Mouse (Mus musculus): ENCODE measurements around the gene Saysd1. TPM values are rescaled to one million over a fixed set of nuclear protein-coding genes. Genes with fewer than 3 reads are reported as not detected.

Saysd1 gene
- polyA plus RNA-seq, 1 experiment from 2014 or later = 10.9 TPM

- DNase-seq (ENCODE audit: extremely low spot score, low spot score) = peak; percentile 90
- peak overlapping the region; percentile 96 for H3K27ac ChIP-seq
- peaks cover 30% of the 10 kb centered on the region for H3K4me1 ChIP-seq
- H3K4me3 ChIP-seq = peak overlapping the region; percentile 69
- 4% methylated on average over 56 of the region's 56 CpGs for WGBS
- no peaks in the 10 kb centered on the region; the same call in none of the 2 replicates for H3K36me3 ChIP-seq (replicated peaks)
- H3K9me3 ChIP-seq = no peaks in the 10 kb centered on the region
- H3K27me3 ChIP-seq (ENCODE audit: poor library complexity, severe bottlenecking) = no peaks in the 10 kb centered on the region
These were observed 55.6 kb downstream of the Saysd1 start for GRCm38 (mm10) chr14:20082536-20083325.

- Histone ChIP-seq H3K36me3 (replicated peaks) (no peaks in the 10 kb centered on the region; the same call in none of the 2 replicates), H3K27me3 (ENCODE audit: poor library complexity, severe bottlenecking) (no peaks in the 10 kb centered on the region), H3K4me3 (peak overlapping the region; percentile 69), H3K4me1 (peaks cover 30% of the 10 kb centered on the region), H3K27ac (peak overlapping the region; percentile 96), H3K9me3 (no peaks in the 10 kb centered on the region)
- DNase-seq (ENCODE audit: extremely low spot score, low spot score) = no peak
- 79% methylated on average over 5 of the region's 5 CpGs for WGBS
These were observed 56.3 kb downstream of the Saysd1 start for GRCm38 (mm10) chr14:20081937-20082533.

GRCm38 (mm10) chr14:20081084-20081483, 57.2 kb downstream of the Saysd1 start:
- H3K27ac ChIP-seq = no peak overlapping the region
- no peaks in the 10 kb centered on the region; the same call in none of the 2 replicates for H3K36me3 ChIP-seq (replicated peaks)
- H3K4me1 ChIP-seq = peaks cover 30% of the 10 kb centered on the region
- DNase-seq (ENCODE audit: extremely low spot score, low spot score) = no peak
- no peaks in the 10 kb centered on the region for H3K27me3 ChIP-seq (ENCODE audit: poor library complexity, severe bottlenecking)
- H3K4me3 ChIP-seq = no peak overlapping the region
- no peaks in the 10 kb centered on the region for H3K9me3 ChIP-seq
- WGBS = 83% methylated on average over 1 of the region's 1 CpGs

- H3K27ac ChIP-seq = no peak overlapping the region
- WGBS = 86% methylated on average over 6 of the region's 6 CpGs
These were observed 61.2 kb downstream of the Saysd1 start for GRCm38 (mm10) chr14:20077181-20077580.

GRCm38 (mm10) chr14:20075544-20075943, 62.8 kb downstream of the Saysd1 start:
- Histone ChIP-seq H3K27me3 (ENCODE audit: poor library complexity, severe bottlenecking) (no peaks in the 10 kb centered on the region), H3K27ac (no peak overlapping the region), H3K4me3 (no peak overlapping the region), H3K4me1 (no peaks in the 10 kb centered on the region), H3K9me3 (no peaks in the 10 kb centered on the region), H3K36me3 (replicated peaks) (no peaks in the 10 kb centered on the region; the same call in none of the 2 replicates)
- DNase-seq (ENCODE audit: extremely low spot score, low spot score) = no peak
- 94% methylated on average over 7 of the region's 7 CpGs for WGBS

More at GRCm38 (mm10) chr14:20077181-20077580, 61.2 kb downstream of the Saysd1 start:
- no peaks in the 10 kb centered on the region for H3K27me3 ChIP-seq (ENCODE audit: poor library complexity, severe bottlenecking)
- DNase-seq (ENCODE audit: extremely low spot score, low spot score) = no peak
- peaks cover 14% of the 10 kb centered on the region for H3K4me1 ChIP-seq
- no peak overlapping the region for H3K4me3 ChIP-seq
- no peaks in the 10 kb centered on the region for H3K9me3 ChIP-seq
- no peaks in the 10 kb centered on the region; the same call in none of the 2 replicates for H3K36me3 ChIP-seq (replicated peaks)

- H3K4me3 ChIP-seq = no peak overlapping the region
These were observed 63.6 kb downstream of the Saysd1 start for GRCm38 (mm10) chr14:20074759-20075158.

GRCm38 (mm10) chr14:20070629-20071028, 67.7 kb downstream of the Saysd1 start:
- no peak for DNase-seq (ENCODE audit: extremely low spot score, low spot score)
- no peak overlapping the region for H3K27ac ChIP-seq

More at GRCm38 (mm10) chr14:20074759-20075158, 63.6 kb downstream of the Saysd1 start:
- no peak overlapping the region for H3K27ac ChIP-seq
- H3K27me3 ChIP-seq (ENCODE audit: poor library complexity, severe bottlenecking) = no peaks in the 10 kb centered on the region
- 79% methylated on average over 1 of the region's 1 CpGs for WGBS
- no peaks in the 10 kb centered on the region for H3K4me1 ChIP-seq
- no peak for DNase-seq (ENCODE audit: extremely low spot score, low spot score)
- H3K9me3 ChIP-seq = no peaks in the 10 kb centered on the region
- H3K36me3 ChIP-seq (replicated peaks) = no peaks in the 10 kb centered on the region

GRCm38 (mm10) chr14:20068365-20068764, 70.0 kb downstream of the Saysd1 start:
- DNase-seq (ENCODE audit: extremely low spot score, low spot score) = no peak
- H3K36me3 ChIP-seq (replicated peaks) = no peaks in the 10 kb centered on the region
- no peaks in the 10 kb centered on the region for H3K27me3 ChIP-seq (ENCODE audit: poor library complexity, severe bottlenecking)
- H3K9me3 ChIP-seq = no peaks in the 10 kb centered on the region
- no peak overlapping the region for H3K4me3 ChIP-seq
- peaks cover 15% of the 10 kb centered on the region for H3K4me1 ChIP-seq
- whole genome bisulfite sequencing = 95% methylated on average over 2 of the region's 2 CpGs
- no peak overlapping the region for H3K27ac ChIP-seq

More at GRCm38 (mm10) chr14:20070629-20071028, 67.7 kb downstream of the Saysd1 start:
- Histone ChIP-seq H3K9me3 (no peaks in the 10 kb centered on the region), H3K36me3 (replicated peaks) (no peaks in the 10 kb centered on the region), H3K4me3 (no peak overlapping the region), H3K27me3 (ENCODE audit: poor library complexity, severe bottlenecking) (no peaks in the 10 kb centered on the region), H3K4me1 (peaks cover 11% of the 10 kb centered on the region)

- peaks cover 15% of the 10 kb centered on the region for H3K4me1 ChIP-seq
- no peaks in the 10 kb centered on the region for H3K27me3 ChIP-seq (ENCODE audit: poor library complexity, severe bottlenecking)
- WGBS = 42% methylated on average over 18 of the region's 18 CpGs
- no peaks in the 10 kb centered on the region for H3K36me3 ChIP-seq (replicated peaks)
- peak; percentile 74 for DNase-seq (ENCODE audit: extremely low spot score, low spot score)
- no peak overlapping the region for H3K4me3 ChIP-seq
- H3K9me3 ChIP-seq = no peaks in the 10 kb centered on the region
- H3K27ac ChIP-seq = peak overlapping the region; percentile 68
These were observed 70.8 kb downstream of the Saysd1 start for GRCm38 (mm10) chr14:20067293-20068074.

- no peak for DNase-seq (ENCODE audit: extremely low spot score, low spot score)
- peaks cover 15% of the 10 kb centered on the region for H3K4me1 ChIP-seq
- H3K27ac ChIP-seq = no peak overlapping the region
- no peak overlapping the region for H3K4me3 ChIP-seq
- H3K36me3 ChIP-seq (replicated peaks) = no peaks in the 10 kb centered on the region
- H3K27me3 ChIP-seq (ENCODE audit: poor library complexity, severe bottlenecking) = no peaks in the 10 kb centered on the region
- H3K9me3 ChIP-seq = no peaks in the 10 kb centered on the region
These were observed 73.6 kb downstream of the Saysd1 start for GRCm38 (mm10) chr14:20064771-20065170.

- Histone ChIP-seq H3K27ac (peak overlapping the region; percentile 27), H3K9me3 (no peaks in the 10 kb centered on the region), H3K27me3 (ENCODE audit: poor library complexity, severe bottlenecking) (no peaks in the 10 kb centered on the region), H3K36me3 (replicated peaks) (no peaks in the 10 kb centered on the region), H3K4me3 (no peak overlapping the region), H3K4me1 (peaks cover 33% of the 10 kb centered on the region)
- no peak for DNase-seq (ENCODE audit: extremely low spot score, low spot score)
- WGBS = 12% methylated on average over 2 of the region's 2 CpGs
These were observed 89.9 kb downstream of the Saysd1 start for GRCm38 (mm10) chr14:20048481-20048835.

- no peak overlapping the region for H3K4me3 ChIP-seq
- no peaks in the 10 kb centered on the region for H3K27me3 ChIP-seq (ENCODE audit: poor library complexity, severe bottlenecking)
- H3K27ac ChIP-seq = peak overlapping the region; percentile 27
- H3K9me3 ChIP-seq = no peaks in the 10 kb centered on the region
- 40% methylated on average over 3 of the region's 3 CpGs for WGBS
- H3K4me1 ChIP-seq = peaks cover 33% of the 10 kb centered on the region
- no peak for DNase-seq (ENCODE audit: extremely low spot score, low spot score)
- H3K36me3 ChIP-seq (replicated peaks) = no peaks in the 10 kb centered on the region
These were observed 90.4 kb downstream of the Saysd1 start for GRCm38 (mm10) chr14:20047814-20048480.
